Mouse (Mus musculus): ENCODE measurements around the gene Cx3cr1. TPM values are rescaled to one million over a fixed set of nuclear protein-coding genes. Genes with fewer than 3 reads are reported as not detected.

Cx3cr1 gene
- polyA plus RNA-seq, 1 experiment: 0.04 TPM

DNA sequence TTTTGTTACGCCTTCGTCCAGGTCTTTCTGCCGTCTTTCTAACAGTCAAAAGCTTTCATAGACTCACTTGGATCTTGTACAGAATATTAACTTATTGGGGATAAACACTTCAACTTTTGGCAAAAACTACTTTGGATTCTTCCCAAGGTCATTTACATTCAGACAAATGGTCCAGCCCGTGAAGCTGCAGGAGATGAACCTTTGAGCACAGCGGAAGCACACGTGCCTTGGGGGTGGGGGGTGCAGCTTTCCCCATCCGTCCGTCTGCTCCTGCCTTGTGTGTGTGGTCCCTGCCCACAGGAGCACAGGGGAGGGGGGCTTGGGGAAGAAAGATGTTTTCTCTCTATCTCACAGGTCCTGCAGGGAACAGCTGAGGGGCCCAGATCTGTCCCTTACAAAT lies 143.9 kb downstream of the Cx3cr1 start:
- Histone ChIP-seq H3K4me3 (ENCODE audit: insufficient read depth, poor library complexity, severe bottlenecking) (no peak overlapping the region), H3K79me2 (ENCODE audit: control insufficient read depth, insufficient read depth) (no peaks in the 10 kb centered on the region), H3K27me3 (ENCODE audit: control insufficient read depth, insufficient read depth, insufficient read length) (no peaks in the 10 kb centered on the region), H3ac (ENCODE audit: control insufficient read depth, insufficient read length, low read depth) (no peak overlapping the region), H3K36me3 (ENCODE audit: control insufficient read depth, insufficient read depth) (peaks cover 30% of the 10 kb centered on the region), H3K79me3 (ENCODE audit: low read depth) (no peaks in the 10 kb centered on the region)
- TF ChIP-seq CTCF (IDR thresholded peaks at IDR 0.05; ENCODE audit: control insufficient read depth, insufficient read depth, insufficient read length) (no peak), MAX (IDR thresholded peaks at IDR 0.05) (no peak), MYOG (IDR thresholded peaks at IDR 0.05; ENCODE audit: control insufficient read depth, extremely low read depth, insufficient read length) (no peak), USF1 (IDR thresholded peaks at IDR 0.05; ENCODE audit: low read depth) (no peak), FOSL1 (IDR thresholded peaks at IDR 0.05; ENCODE audit: insufficient read depth, low read length, poor library complexity, severe bottlenecking) (no peak), MYOD1 (IDR thresholded peaks at IDR 0.05; ENCODE audit: control insufficient read depth, insufficient read length, low read depth) (no peak), CEBPB (IDR thresholded peaks at IDR 0.05; ENCODE audit: low read depth) (no peak)

- TF ChIP-seq CTCF (IDR thresholded peaks at IDR 0.05; ENCODE audit: control insufficient read depth, insufficient read depth, insufficient read length) (no peak), USF1 (IDR thresholded peaks at IDR 0.05; ENCODE audit: low read depth) (no peak), CEBPB (IDR thresholded peaks at IDR 0.05; ENCODE audit: low read depth) (no peak), MYOD1 (IDR thresholded peaks at IDR 0.05; ENCODE audit: control insufficient read depth, insufficient read length, low read depth) (no peak), MYOG (IDR thresholded peaks at IDR 0.05; ENCODE audit: control insufficient read depth, extremely low read depth, insufficient read length) (no peak), FOSL1 (IDR thresholded peaks at IDR 0.05; ENCODE audit: insufficient read depth, low read length, poor library complexity, severe bottlenecking) (no peak), MAX (IDR thresholded peaks at IDR 0.05) (no peak)
- H3K4me3 ChIP-seq (ENCODE audit: insufficient read depth, poor library complexity, severe bottlenecking): no peak overlapping the region
- peaks cover 25% of the 10 kb centered on the region for H3K36me3 ChIP-seq (ENCODE audit: control insufficient read depth, insufficient read depth)
- H3ac ChIP-seq (ENCODE audit: control insufficient read depth, insufficient read length, low read depth): no peak overlapping the region
- H3K27me3 ChIP-seq (ENCODE audit: control insufficient read depth, insufficient read depth, insufficient read length): no peaks in the 10 kb centered on the region
- H3K79me2 ChIP-seq (ENCODE audit: control insufficient read depth, insufficient read depth): no peaks in the 10 kb centered on the region
- H3K79me3 ChIP-seq (ENCODE audit: low read depth): no peaks in the 10 kb centered on the region
Observed at GRCm38 (mm10) chr9:119925120-119925657, 144.5 kb downstream of the Cx3cr1 start.

- H3K79me2 ChIP-seq (ENCODE audit: control insufficient read depth, insufficient read depth): no peaks in the 10 kb centered on the region
- no peaks in the 10 kb centered on the region for H3K27me3 ChIP-seq (ENCODE audit: control insufficient read depth, insufficient read depth, insufficient read length)
- peaks cover 29% of the 10 kb centered on the region for H3K36me3 ChIP-seq (ENCODE audit: control insufficient read depth, insufficient read depth)
- no peak for TF ChIP-seq MYOD1 (IDR thresholded peaks at IDR 0.05; ENCODE audit: control insufficient read depth, insufficient read length, low read depth)
- no peak for TF ChIP-seq CTCF (IDR thresholded peaks at IDR 0.05; ENCODE audit: control insufficient read depth, insufficient read depth, insufficient read length)
- no peak for TF ChIP-seq MYOG (IDR thresholded peaks at IDR 0.05; ENCODE audit: control insufficient read depth, extremely low read depth, insufficient read length)
- TF ChIP-seq MAX (IDR thresholded peaks at IDR 0.05): no peak
- H3ac ChIP-seq (ENCODE audit: control insufficient read depth, insufficient read length, low read depth): no peak overlapping the region
- H3K79me3 ChIP-seq (ENCODE audit: low read depth): no peaks in the 10 kb centered on the region
- H3K4me3 ChIP-seq (ENCODE audit: insufficient read depth, poor library complexity, severe bottlenecking): no peak overlapping the region
Observed at GRCm38 (mm10) chr9:119923462-119923861, 146.2 kb downstream of the Cx3cr1 start.

DNA sequence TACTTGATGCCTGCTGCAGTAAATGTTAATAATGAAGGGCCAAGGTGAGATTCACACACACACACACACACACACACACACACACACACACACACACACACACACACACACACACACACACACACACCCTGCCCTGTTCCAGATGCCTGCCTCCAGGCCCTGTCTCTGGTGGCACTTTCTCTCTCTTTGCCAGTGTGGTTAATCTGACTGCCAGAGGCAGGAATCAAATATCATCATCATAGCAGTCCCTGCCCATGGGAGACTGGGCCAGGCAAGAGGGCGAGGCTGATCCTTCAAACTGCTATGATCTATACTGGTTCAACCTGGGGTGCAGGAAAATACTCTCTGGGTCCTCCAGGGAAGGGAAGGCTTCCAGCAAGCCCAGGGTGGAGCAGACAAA lies 149.8 kb downstream of the Cx3cr1 start:
- Histone ChIP-seq H3K4me3 (ENCODE audit: insufficient read depth, poor library complexity, severe bottlenecking) (no peak overlapping the region), H3K79me3 (ENCODE audit: low read depth) (no peaks in the 10 kb centered on the region), H3K79me2 (ENCODE audit: control insufficient read depth, insufficient read depth) (no peaks in the 10 kb centered on the region), H3K36me3 (ENCODE audit: control insufficient read depth, insufficient read depth) (peaks cover 46% of the 10 kb centered on the region), H3ac (ENCODE audit: control insufficient read depth, insufficient read length, low read depth) (no peak overlapping the region), H3K27me3 (ENCODE audit: control insufficient read depth, insufficient read depth, insufficient read length) (no peaks in the 10 kb centered on the region)
- no peak for TF ChIP-seq CEBPB (IDR thresholded peaks at IDR 0.05; ENCODE audit: low read depth)
- no peak for TF ChIP-seq MYOG (IDR thresholded peaks at IDR 0.05; ENCODE audit: control insufficient read depth, extremely low read depth, insufficient read length)
- no peak for TF ChIP-seq CTCF (IDR thresholded peaks at IDR 0.05; ENCODE audit: control insufficient read depth, insufficient read depth, insufficient read length)
- TF ChIP-seq MAX (IDR thresholded peaks at IDR 0.05): no peak
- no peak for TF ChIP-seq MYOD1 (IDR thresholded peaks at IDR 0.05; ENCODE audit: control insufficient read depth, insufficient read length, low read depth)

DNA sequence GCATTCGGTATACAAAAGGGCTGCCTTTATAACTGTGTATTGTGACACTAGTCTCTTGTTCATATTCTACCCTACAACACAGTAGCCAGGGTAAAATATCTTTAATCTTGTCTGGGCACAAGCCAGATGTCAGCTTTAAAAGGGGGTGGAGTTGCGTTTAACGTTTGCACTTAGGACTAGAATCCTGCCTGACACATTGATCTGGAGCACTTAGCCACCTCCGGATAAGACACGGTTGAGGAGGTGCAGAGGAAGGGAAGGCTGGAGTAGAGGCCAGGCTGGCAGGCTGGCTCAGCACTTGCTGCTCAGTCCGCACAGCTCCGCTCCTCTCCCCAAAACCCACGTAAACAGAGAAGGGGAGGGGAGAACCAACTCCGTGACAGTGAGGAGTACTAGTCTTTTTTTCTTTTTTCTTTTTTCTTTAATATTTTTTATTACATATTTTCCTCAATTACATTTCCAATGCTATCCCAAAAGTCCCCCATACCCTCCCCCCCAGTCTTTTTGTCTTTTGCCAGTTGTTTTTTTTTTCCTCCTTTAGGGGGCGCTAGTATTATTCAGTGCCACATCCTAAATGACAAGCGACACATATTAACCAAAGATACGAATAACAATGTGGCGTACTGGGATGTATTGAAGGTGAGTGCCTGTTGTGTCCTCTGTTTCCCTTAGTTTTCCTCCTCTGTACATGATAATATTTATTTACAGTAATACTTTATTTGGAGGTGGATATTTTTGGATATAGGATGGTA lies 156.4 kb downstream of the Cx3cr1 start:
- H3K79me2 ChIP-seq (ENCODE audit: control insufficient read depth, insufficient read depth): no peaks in the 10 kb centered on the region
- H3K36me3 ChIP-seq (ENCODE audit: control insufficient read depth, insufficient read depth): peaks cover 83% of the 10 kb centered on the region
- H3K27me3 ChIP-seq (ENCODE audit: control insufficient read depth, insufficient read depth, insufficient read length): no peaks in the 10 kb centered on the region
- TF ChIP-seq MYOG (IDR thresholded peaks at IDR 0.05; ENCODE audit: control insufficient read depth, extremely low read depth, insufficient read length) (no peak), MYOD1 (IDR thresholded peaks at IDR 0.05; ENCODE audit: control insufficient read depth, insufficient read length, low read depth) (no peak), CEBPB (IDR thresholded peaks at IDR 0.05; ENCODE audit: low read depth) (no peak), FOSL1 (IDR thresholded peaks at IDR 0.05; ENCODE audit: insufficient read depth, low read length, poor library complexity, severe bottlenecking) (no peak), MAX (IDR thresholded peaks at IDR 0.05) (no peak), CTCF (IDR thresholded peaks at IDR 0.05; ENCODE audit: control insufficient read depth, insufficient read depth, insufficient read length) (no peak), USF1 (IDR thresholded peaks at IDR 0.05; ENCODE audit: low read depth) (no peak)
- no peak overlapping the region for H3K4me3 ChIP-seq (ENCODE audit: insufficient read depth, poor library complexity, severe bottlenecking)
- no peaks in the 10 kb centered on the region for H3K79me3 ChIP-seq (ENCODE audit: low read depth)
- H3ac ChIP-seq (ENCODE audit: control insufficient read depth, insufficient read length, low read depth): no peak overlapping the region
